Mouse (Mus musculus) central nervous system, embryonic 11.5 days (tissue): ENCODE data around the gene Kremen2. TPM values are rescaled to one million over a fixed set of nuclear protein-coding genes. Genes with fewer than 3 reads are reported as not detected.

ENCODE experiments used
- polyA plus RNA-seq: library from polyadenylated mRNA; depleted of rRNA; stranded (reverse); fragments of >200 nt; gene quantifications from 2 replicates; pipeline ENCODE4 v1.2.3, GENCODE M21; 2012; rRNA removed

Kremen2 gene
- polyA plus RNA-seq = 1.4 and 6.2 TPM in 2 replicates

GRCm38 (mm10) chr17:23745301-23746251, at the start of gene Kremen2:
Gene Kremen2, minus strand, starts transcription at chr17:23745833.

GRCm38 (mm10) chr17:23790269-23791078, 44.8 kb upstream of the Kremen2 start, which contains the start of gene Srrm2:
Gene Srrm2, plus strand, starts transcription at chr17:23790532.

GRCm38 (mm10) chr17:23785561-23786471, 40.2 kb upstream of the Kremen2 start, which contains the start of gene Flywch2:
Gene Flywch2, minus strand, starts transcription at chr17:23786081.

GRCm38 (mm10) chr17:23771284-23772218, 25.9 kb upstream of the Kremen2 start, which contains the start of gene Flywch1:
Gene Flywch1, minus strand, starts transcription at chr17:23771602.

GRCm38 (mm10) chr17:23740598-23741021, 5.0 kb downstream of the Kremen2 start, which contains the start of gene Paqr4:
Gene Paqr4, minus strand, starts transcription at chr17:23740867.

GRCm38 (mm10) chr17:23725999-23726757, 19.5 kb downstream of the Kremen2 start, which contains the start of gene Pkmyt1:
Gene Pkmyt1, plus strand, starts transcription at chr17:23726336.

GRCm38 (mm10) chr17:23722376-23723125, 23.1 kb downstream of the Kremen2 start, which contains the start of gene 1520401A03Rik:
Gene 1520401A03Rik, minus strand, starts transcription at chr17:23722783.

Other genes starting within 250 kb of the Kremen2 start
- 16.3 and 16.4 TPM in 2 replicates for gene Zfp213, start 181.6 kb downstream of the Kremen2 start, polyA plus RNA-seq
- gene Zfp13, start 146.3 kb downstream of the Kremen2 start, polyA plus RNA-seq = 30.8 and 32.9 TPM in 2 replicates
- 0.38 and 0.57 TPM in 2 replicates for gene Zscan10, start 145.0 kb downstream of the Kremen2 start, polyA plus RNA-seq
- 0.74 and 1.1 TPM in 2 replicates for gene Mmp25, start 100.6 kb downstream of the Kremen2 start, polyA plus RNA-seq
- 0.19 and 0.22 TPM in 2 replicates for gene Bicdl2, start 85.3 kb downstream of the Kremen2 start, polyA plus RNA-seq
- 35.1 and 40.8 TPM in 2 replicates for gene Hcfc1r1, start 72.2 kb downstream of the Kremen2 start, polyA plus RNA-seq
- gene Thoc6, start 72.0 kb downstream of the Kremen2 start, polyA plus RNA-seq = 44.0 and 45.6 TPM in 2 replicates
- gene Tnfrsf12a, start 68.4 kb downstream of the Kremen2 start, polyA plus RNA-seq = 2.3 and 3.4 TPM in 2 replicates
- gene Cldn6, start 66.6 kb downstream of the Kremen2 start, polyA plus RNA-seq = 4.8 and 12.5 TPM in 2 replicates
- gene Cldn9, start 61.8 kb downstream of the Kremen2 start, polyA plus RNA-seq = 1.6 and 2.8 TPM in 2 replicates
- 0.05 and 1.1 TPM in 2 replicates for gene 1520401A03Rik, start 23.1 kb downstream of the Kremen2 start, polyA plus RNA-seq
- 45.2 and 56.0 TPM in 2 replicates for gene Pkmyt1, start 19.5 kb downstream of the Kremen2 start, polyA plus RNA-seq
- 12.7 and 14.2 TPM in 2 replicates for gene Paqr4, start 5.0 kb downstream of the Kremen2 start, polyA plus RNA-seq
- 83.3 and 88.4 TPM in 2 replicates for gene Flywch1, start 25.8 kb upstream of the Kremen2 start, polyA plus RNA-seq
- 28.6 and 30.1 TPM in 2 replicates for gene Flywch2, start 40.2 kb upstream of the Kremen2 start, polyA plus RNA-seq
- 640 and 782 TPM in 2 replicates for gene Srrm2, start 44.7 kb upstream of the Kremen2 start, polyA plus RNA-seq
- gene Elob, start 83.3 kb upstream of the Kremen2 start, polyA plus RNA-seq = 524 and 676 TPM in 2 replicates
- gene Prss33, start 90.2 kb upstream of the Kremen2 start, polyA plus RNA-seq = 0.26 and 0.46 TPM in 2 replicates
- 0.06 TPM in 1 of 2 replicates, not detected in the other for gene Prss32, start 98.0 kb upstream of the Kremen2 start, polyA plus RNA-seq
- 1.2 and 3.0 TPM in 2 replicates for gene Prss41, start 98.3 kb upstream of the Kremen2 start, polyA plus RNA-seq
- gene Prss21, start 122.2 kb upstream of the Kremen2 start, polyA plus RNA-seq = not detected in 2 replicates
- not detected in 2 replicates for gene Dcpp1, start 135.0 kb upstream of the Kremen2 start, polyA plus RNA-seq
- not detected in 2 replicates for gene Dcpp2, start 135.0 kb upstream of the Kremen2 start, polyA plus RNA-seq
- gene Dcpp3, start 171.6 kb upstream of the Kremen2 start, polyA plus RNA-seq = not detected in 2 replicates
- gene Sbp, start 195.8 kb upstream of the Kremen2 start, polyA plus RNA-seq = 0.08 TPM in 1 of 2 replicates, not detected in the other
- not detected in 2 replicates for gene Sbpl, start 209.4 kb upstream of the Kremen2 start, polyA plus RNA-seq
- gene Prss30, start 234.7 kb upstream of the Kremen2 start, polyA plus RNA-seq = 0.05 TPM in 1 of 2 replicates, not detected in the other